Mouse (Mus musculus) telencephalon, adult 2 months (tissue): ENCODE data around the gene Kpna6.

Experiments used
- DNase-seq: peaks from one replicate; pipeline ENCODE4 v3.0.0-alpha.2; 2011; ENCODE audit warnings: low read depth, low spot score

Gene Kpna6

GRCm38 (mm10) chr4:129648656-129649055, 23.9 kb downstream of the Kpna6 start:
- DNase-seq = no peak

DNA sequence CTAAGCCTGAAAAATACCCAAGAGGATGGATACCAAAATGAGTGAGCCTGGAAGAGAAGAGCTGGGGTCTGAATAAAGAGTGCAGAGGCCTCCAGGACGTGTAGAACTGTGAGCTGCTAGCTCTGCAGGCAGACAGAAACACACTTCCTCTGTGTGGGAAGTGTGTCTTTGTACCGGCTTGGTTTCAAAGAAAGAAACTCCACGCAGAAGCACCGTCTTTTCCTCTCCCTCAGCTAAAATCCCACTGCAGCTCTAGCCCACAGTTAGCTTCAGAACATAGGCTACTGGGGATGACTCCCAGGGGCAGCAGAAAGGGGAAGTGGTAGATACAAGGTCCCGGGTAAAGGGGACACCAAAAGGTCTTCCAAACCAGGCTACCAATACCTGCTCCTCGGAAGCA, 27.4 kb downstream of the Kpna6 start:
- no peak for DNase-seq

DNA sequence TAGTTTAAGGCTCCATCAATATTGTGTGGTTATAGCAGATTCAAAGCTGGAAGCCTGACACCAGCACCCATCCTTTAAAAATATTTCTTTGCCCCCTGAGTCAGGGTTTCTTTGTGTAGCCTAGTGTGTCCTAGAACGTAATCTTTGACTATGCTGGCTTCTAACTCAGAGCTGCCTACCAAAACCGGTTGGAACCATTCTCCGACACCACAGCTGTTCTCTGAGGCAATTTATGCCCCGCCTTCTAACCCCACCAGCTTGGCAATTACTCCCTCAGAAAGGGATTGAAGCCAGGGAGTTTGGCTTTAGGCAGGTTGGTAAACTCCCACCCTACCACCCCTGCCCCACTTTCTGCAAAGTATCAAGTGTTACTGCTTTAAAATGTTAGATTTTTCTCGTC, 30.8 kb downstream of the Kpna6 start:
- no peak for DNase-seq

DNA sequence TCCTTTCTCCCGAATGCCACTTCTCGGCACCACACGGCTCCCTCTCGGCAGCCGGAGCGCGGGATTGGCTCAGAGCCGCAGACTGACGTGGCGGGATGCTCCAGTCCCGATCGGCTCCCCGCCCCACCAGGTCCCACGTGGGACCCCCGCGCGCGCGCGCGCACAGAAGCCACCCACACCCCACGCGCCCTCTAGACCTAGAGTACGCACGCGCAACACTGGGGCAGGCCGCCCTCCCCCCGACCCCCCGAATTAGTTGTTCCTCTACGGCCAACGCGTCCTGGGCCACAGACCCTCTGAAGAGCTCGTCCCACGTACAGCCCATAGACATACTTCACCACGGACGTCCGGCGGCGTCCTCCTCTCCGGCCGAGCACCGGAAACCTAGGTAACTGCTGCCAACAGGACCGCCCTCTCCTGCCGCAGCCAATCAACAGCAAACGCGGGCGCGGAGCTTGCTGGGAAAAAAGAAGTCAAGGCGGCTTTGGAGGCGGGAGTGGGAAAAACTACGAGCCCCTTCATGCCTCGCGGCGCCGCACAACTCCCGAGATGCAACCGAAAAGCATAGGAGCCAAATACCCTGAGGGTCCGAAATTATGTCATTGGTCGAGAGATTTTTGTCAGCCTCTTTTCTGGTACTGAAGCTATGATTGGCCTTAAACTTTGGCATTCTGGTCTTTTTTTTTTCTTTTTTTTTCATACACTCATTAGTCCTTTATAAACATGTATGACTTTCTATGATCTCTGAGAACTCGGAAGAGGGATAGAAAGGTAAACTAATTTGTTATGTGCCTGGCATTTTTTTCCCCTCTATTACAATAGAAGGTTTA, 31.7 kb downstream of the Kpna6 start, which contains the start of gene Txlna:
TSS of gene Txlna (minus strand) at position 428 of the 830 bp plus-strand sequence.
- DNase-seq = peak; percentile 98

DNA sequence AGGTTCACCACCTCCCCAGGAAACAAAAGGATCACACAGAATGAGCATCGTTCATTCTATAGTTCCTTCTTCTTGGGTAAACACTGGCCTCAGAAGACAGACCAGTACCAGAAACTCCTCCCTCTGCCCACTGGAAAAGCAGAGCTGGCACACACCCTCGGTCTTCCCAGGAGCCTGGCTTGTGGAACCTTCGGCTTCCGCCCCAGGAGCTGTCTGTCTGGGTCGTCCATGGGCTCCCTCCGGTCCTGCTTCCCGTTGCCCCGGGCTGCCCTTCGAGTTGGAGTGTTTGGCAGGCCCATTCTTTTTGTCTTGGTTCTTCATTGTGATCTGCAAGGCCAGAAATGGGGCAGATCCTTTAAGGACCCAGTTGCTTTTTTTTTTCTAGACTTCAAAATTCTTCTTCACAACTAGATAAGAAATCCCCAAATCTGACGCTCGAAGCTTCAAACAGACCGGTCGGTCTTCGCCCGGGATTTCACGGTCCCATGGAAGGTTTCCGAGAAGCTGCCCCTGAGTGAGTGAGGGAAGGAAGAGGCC, 32.4 kb downstream of the Kpna6 start:
- no peak for DNase-seq

DNA sequence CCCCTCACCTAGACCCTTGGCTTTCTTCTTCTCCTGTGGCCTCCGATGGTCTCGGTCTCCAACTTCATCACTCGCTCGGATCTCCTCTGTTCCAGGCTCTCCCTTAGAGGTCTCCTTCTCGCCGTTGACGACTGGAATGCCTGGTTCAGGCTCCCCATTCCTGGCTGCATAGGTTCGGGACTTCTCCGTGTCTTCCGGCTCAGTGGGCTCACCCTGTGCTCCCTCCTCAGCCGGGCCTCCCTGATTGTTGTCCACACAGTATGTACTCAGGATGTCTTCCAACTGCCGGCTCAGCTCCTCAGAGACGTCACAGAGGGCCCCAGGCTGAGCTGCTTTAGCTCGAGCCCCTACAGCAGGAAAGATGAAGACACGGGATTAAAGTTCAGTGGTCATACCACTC, 33.3 kb downstream of the Kpna6 start:
- DNase-seq = no peak

DNA sequence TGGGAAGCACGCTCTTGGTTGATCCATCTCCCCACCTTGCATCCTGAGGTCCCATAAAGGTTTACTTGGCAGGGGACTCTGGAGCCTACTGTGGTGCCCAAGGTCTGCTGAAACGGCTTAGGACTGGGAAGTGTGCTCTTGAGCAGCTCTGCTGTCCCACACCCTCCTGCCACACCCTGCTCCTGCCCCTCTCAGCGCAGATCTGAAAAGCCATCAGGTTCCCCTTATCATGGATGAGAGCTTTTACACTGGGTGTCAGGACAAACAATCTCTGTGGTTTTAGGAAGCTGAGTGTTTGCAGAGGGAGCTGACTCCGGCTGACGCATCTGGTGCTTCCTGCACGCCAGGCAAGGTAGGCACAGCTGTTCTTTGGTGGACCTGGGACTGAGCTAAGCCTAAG, 38.7 kb downstream of the Kpna6 start:
- DNase-seq = no peak

DNA sequence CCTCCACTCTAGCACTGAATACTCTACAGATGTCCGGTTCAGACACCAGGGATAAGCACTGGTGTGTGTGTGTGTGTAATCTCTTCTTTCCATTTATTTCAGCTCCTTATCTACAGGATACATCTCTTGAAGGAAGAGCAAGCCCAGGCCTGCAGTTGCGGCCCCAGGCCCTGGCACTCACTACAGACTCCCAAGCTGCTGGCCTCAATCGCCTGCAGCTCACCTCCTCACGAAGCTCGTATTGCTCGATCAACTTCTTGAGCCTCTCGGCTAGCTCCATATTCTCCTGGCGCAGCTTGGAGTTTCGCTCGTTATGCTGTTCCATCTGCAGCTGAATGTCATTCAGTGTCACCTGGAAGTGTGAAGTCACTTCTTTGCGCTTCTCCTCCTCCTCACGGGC, 40.7 kb downstream of the Kpna6 start:
- no peak for DNase-seq

DNA sequence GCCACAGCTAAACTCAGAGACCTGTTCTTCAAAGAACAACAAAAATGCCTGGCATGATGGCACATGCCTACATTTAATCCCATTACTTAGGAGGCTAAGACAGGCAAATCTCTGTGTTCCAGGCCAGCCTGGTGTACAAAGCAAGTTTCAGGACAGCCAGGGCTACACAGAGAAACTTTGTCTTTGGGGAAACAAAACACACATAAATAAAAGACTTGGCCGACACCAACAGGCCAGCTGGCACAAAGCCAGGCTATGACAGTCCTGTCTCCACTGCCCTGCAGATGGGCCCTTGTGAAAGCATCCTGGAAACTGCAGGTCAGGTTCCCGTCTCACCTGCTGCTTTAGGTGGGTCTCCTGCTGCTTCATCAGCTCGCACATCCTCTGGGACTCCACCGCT, 41.6 kb downstream of the Kpna6 start:
- no peak for DNase-seq

GRCm38 (mm10) chr4:129626035-129626434, 46.5 kb downstream of the Kpna6 start:
- no peak for DNase-seq

DNA sequence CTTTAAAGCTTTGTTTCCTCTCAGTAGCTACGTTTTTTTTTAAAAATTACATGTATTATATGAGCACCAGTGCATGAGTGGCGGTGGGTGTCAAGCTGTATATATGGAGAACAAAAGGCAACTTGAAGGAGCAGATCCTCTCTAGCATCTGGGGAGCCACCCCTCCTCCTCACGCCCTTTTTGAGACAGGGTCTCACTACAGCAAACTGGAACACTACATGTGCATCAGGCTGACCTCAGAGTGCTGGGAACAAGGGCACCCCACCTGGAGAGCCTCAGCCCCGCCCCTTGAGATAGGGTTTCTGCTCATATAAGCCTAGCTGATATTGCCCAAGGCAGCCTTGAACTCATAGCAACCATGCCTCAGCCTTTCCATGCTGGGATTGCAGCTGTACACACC, 47.1 kb downstream of the Kpna6 start:
- no peak for DNase-seq

DNA sequence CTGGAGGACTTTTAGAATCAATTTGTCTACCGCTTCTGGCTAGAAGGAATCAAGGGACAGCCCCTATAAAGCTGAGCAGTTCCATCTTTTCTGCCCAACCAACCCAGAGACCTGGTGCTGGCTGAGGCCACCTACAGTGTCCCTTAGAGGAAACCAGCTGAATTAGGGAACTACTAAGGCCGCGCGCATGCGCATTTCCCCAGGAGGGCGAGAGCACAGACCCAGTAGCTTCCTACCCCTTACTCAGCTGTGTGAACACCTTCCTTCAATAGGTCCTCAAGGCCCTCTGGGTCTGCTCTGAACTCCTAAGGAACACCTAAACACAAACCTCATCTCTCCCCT, 47.6 kb downstream of the Kpna6 start:
- DNase-seq = peak; percentile 76

- DNase-seq = peak; percentile 98
Observed at GRCm38 (mm10) chr4:129624281-129625028, 48.1 kb downstream of the Kpna6 start.

GRCm38 (mm10) chr4:129623681-129624091, 48.9 kb downstream of the Kpna6 start, which contains the start of gene Ccdc28b:
Gene Ccdc28b, minus strand, starts transcription at chr4:129623947.
- peak; percentile 76 for DNase-seq

DNA sequence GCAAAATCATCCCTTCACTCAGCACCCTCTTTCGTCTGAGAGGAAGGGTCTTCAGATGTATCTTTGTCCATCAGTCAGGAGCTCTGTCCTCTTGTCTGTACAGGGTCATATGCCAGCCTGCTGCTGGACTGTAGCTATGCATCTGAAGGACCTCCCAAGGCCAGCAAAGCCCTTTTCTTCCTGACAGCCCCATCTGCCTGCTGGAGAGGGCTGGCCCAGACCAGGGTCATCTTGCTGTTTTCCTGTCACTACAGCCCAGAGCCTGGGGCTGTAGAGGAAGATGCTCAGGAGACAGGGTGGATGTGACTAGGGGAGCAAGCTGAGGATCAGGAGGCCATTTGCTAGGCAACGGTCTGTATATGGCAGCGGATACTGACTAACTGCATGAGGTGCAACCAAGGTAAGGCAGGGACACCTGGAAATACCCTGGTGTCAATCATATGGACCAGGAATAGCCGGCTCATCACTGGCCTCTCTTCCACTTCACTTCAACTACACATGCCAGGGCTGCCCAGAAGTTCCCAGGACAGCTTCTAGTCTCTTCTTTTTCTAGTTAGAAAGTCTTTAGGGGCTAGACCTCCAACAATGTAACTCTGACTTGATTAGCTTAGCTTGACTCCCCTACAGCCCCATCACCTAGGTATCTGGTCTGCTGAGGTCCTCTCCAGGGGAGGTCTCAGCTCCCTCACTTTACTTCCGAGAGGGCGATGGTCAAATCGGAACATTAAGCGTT, 49.6 kb downstream of the Kpna6 start:
- DNase-seq = no peak

- no peak for DNase-seq
Observed at GRCm38 (mm10) chr4:129622120-129622802, 50.3 kb downstream of the Kpna6 start.

DNA sequence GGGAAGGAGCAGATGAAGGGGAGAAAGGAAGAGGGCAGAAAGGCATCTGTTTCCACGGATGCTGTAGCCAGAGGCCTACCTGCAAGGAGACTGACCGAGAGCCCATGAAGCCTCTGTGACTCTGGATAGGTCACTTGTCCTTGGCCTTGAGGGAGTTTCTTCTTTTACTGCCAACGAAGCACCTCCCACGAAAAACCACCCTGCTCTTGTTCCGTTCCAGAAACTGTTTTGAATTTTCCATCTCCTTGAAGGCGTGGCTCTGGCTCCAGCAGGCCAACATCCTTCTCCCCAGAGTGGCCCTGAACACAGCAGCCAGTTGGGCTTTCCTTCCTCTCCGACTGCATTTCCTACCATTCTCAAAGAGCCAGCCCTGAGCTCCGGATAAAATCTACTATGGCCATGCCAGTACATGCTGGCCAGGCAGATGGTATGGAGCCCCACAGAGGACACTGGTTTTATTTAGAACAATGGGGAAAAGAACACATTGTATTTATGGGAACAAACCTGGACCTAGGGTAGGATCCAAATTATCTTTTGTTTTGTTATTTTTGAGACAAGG, 51.2 kb downstream of the Kpna6 start:
- DNase-seq = no peak

DNA sequence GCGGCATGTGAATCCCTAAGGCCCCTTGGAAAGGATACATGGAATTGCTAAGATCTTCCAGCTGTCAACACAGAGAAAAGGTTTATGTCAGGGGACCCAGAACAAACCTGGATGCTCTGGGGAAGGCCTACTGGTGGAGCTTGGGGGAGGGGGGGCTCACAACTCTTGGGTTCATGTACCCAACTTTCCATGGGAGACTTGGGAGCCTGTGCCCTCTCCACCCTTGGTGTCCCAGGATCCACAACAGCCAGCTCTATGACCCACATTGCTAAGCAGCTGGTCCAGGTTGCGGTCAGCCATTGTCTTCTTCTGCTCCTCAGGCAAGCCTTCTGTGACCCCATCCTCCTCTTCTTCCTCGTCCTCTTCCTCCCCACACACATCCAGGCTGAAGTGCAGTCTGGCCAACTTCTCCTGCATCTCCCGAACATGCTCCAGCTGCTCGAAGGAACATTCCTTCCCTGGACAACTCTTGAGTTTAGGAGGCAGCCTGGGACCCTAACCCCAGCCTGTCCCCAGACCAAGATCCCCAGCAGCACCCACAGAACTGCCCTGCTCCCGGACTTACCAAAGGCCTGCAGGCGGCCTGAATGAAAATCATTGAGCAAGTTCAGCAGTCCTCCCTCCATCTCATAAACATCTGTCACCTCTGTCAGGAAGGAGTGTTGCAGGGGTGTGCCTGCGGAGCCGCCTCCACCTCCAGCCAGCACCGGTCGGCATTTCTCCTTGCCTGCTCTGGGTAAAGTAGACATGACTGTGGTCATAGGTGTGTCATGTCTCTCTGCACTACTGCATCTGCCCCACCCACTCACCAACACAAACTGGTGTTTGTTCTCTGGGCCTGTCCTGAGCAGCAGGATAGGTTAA, 51.9 kb downstream of the Kpna6 start:
- no peak for DNase-seq

DNA sequence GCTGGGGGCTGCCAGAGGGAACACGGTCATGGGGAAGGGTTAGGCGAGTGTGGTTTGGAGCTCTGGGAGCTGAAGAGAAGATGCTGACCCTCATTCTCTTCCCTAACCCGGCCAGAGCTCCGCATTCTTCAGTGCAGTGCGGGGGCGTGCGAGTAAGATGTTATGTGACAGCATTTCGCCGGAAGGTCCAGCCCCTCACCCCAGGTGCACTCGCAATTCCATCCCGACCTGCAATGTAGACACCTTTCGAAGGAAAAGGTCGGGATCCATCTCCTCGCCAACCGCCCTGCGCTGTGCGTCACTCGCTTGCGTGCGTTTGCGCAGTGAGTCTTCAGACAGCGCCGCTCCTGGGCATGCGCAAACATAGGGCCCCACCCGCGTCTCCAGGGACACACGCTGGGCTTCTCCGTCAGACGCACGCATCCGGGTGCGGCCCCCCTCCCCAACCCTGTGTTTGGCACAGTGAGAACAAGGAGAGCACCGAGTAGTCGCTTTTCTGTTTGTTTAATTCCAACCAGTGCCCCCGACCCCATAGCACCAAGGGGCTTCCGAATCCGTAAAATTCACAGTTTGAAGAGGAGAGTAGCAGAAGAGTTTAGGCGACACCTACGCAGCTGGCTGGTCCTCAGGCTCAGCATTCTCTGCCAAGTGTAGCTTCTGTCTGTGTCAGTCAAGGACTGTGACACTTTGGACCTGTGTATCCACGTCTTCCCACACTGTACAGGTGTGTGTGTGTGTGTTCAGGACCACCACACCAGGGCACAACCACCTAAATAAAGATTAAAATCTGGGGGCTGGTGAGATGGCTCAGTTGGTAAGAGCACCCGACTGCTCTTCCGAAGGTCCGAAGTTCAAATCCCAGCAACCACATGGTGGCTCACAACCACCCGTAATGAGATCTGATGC, 53.5 kb downstream of the Kpna6 start, which contains the start of gene Iqcc:
TSS of gene Iqcc (minus strand) at position 314 of the 906 bp plus-strand sequence.
- peak; percentile 93 for DNase-seq
